Mouse (Mus musculus): ENCODE data around the gene Sox14. TPM values are rescaled to one million over a fixed set of nuclear protein-coding genes. Genes with fewer than 3 reads are reported as not detected.

The Sox14 gene
- total RNA-seq (2015; ENCODE audit: low replicate concordance) (not detected in 2 replicates), total RNA-seq (2017; ENCODE audit: low replicate concordance) (not detected in 2 replicates)

- ATAC-seq (replicated peaks; ENCODE audit: low FRiP score, poor library complexity, severe bottlenecking) = no peak
Observed at GRCm38 (mm10) chr9:99875618-99876372, at the start of gene Sox14. Gene Sox14, minus strand, starts transcription at chr9:99876170.

GRCm38 (mm10) chr9:99879311-99879710, 3.3 kb upstream of the Sox14 start:
- no peak for ATAC-seq (replicated peaks; ENCODE audit: low FRiP score, poor library complexity, severe bottlenecking)

GRCm38 (mm10) chr9:99878588-99878987, 2.6 kb upstream of the Sox14 start:
- ATAC-seq (replicated peaks; ENCODE audit: low FRiP score, poor library complexity, severe bottlenecking) = no peak

- ATAC-seq (replicated peaks; ENCODE audit: low FRiP score, poor library complexity, severe bottlenecking) = no peak
Observed at GRCm38 (mm10) chr9:99877056-99877546, 1.1 kb upstream of the Sox14 start.

GRCm38 (mm10) chr9:99876373-99877055, 544 bp upstream of the Sox14 start:
- ATAC-seq (replicated peaks; ENCODE audit: low FRiP score, poor library complexity, severe bottlenecking) = no peak

- ATAC-seq (replicated peaks; ENCODE audit: low FRiP score, poor library complexity, severe bottlenecking) = no peak
Observed at GRCm38 (mm10) chr9:99874735-99875617, 994 bp downstream of the Sox14 start.

- no peak for ATAC-seq (replicated peaks; ENCODE audit: low FRiP score, poor library complexity, severe bottlenecking)
Observed at GRCm38 (mm10) chr9:99873721-99874120, 2.2 kb downstream of the Sox14 start.

- no peak for ATAC-seq (replicated peaks; ENCODE audit: low FRiP score, poor library complexity, severe bottlenecking)
Observed at GRCm38 (mm10) chr9:99873116-99873620, 2.8 kb downstream of the Sox14 start.

- ATAC-seq (replicated peaks; ENCODE audit: low FRiP score, poor library complexity, severe bottlenecking) = no peak
Observed at GRCm38 (mm10) chr9:99872204-99873115, 3.5 kb downstream of the Sox14 start.

GRCm38 (mm10) chr9:99871556-99872203, 4.3 kb downstream of the Sox14 start:
- ATAC-seq (replicated peaks; ENCODE audit: low FRiP score, poor library complexity, severe bottlenecking) = no peak

- ATAC-seq (replicated peaks; ENCODE audit: low FRiP score, poor library complexity, severe bottlenecking) = no peak
Observed at GRCm38 (mm10) chr9:99870780-99871555, 5.0 kb downstream of the Sox14 start.

GRCm38 (mm10) chr9:99869936-99870779, 5.8 kb downstream of the Sox14 start:
- ATAC-seq (replicated peaks; ENCODE audit: low FRiP score, poor library complexity, severe bottlenecking) = no peak

- no peak for ATAC-seq (replicated peaks; ENCODE audit: low FRiP score, poor library complexity, severe bottlenecking)
Observed at GRCm38 (mm10) chr9:99869275-99869674, 6.7 kb downstream of the Sox14 start.

GRCm38 (mm10) chr9:99868606-99869005, 7.4 kb downstream of the Sox14 start:
- no peak for ATAC-seq (replicated peaks; ENCODE audit: low FRiP score, poor library complexity, severe bottlenecking)

GRCm38 (mm10) chr9:99868054-99868453, 7.9 kb downstream of the Sox14 start:
- no peak for ATAC-seq (replicated peaks; ENCODE audit: low FRiP score, poor library complexity, severe bottlenecking)

- ATAC-seq (replicated peaks; ENCODE audit: low FRiP score, poor library complexity, severe bottlenecking) = no peak
Observed at GRCm38 (mm10) chr9:99862936-99863335, 13.0 kb downstream of the Sox14 start.

GRCm38 (mm10) chr9:99854486-99854885, 21.5 kb downstream of the Sox14 start:
- no peak for ATAC-seq (replicated peaks; ENCODE audit: low FRiP score, poor library complexity, severe bottlenecking)
